Mouse (Mus musculus): ENCODE data around the gene Lrrc51.
A peak's percentile ranks its signal among the peaks of the same experiment; 100 is the strongest.

DNA sequence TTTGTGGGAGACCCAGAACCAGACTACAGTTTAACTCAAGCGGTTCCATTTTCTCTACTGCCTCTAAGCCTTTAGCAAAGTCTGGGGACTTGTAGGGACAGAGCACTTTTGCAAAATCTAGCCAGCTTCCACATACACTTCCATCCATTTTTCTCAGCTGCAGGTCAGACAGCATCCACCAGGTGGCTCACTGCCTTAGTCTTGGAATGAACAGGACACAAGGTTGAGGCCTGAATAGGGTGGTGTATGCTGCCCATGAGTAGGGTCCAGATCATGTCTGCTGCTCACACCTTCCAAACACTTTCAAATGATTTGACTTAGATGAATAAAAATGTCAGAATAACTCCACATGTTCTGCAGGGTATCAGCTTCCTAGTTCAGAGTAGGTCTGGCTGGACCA is 15.6 kb downstream of the Lrrc51 start:
- TF ChIP-seq CTCF (IDR thresholded peaks at IDR 0.05; ENCODE audit: low read depth, low read length) (peak; percentile 52), TAL1 (conservative IDR thresholded peaks at IDR 0.05; ENCODE audit: low read depth, low read length) (no peak), GATA1 (IDR thresholded peaks at IDR 0.05; ENCODE audit: borderline replicate concordance, low read length) (no peak), POLR2AphosphoS5 (IDR thresholded peaks at IDR 0.05; ENCODE audit: insufficient replicate concordance, low read depth, low read length) (no peak)
